Mouse (Mus musculus) adrenal gland, postnatal 25 days (tissue): ENCODE results near the gene Nop10. TPM values are rescaled to one million over a fixed set of nuclear protein-coding genes. Genes with fewer than 3 reads are reported as not detected.

Experiments used
- total RNA-seq: library from RNA; stranded (reverse); gene quantifications from 2 replicates; pipeline ENCODE4 v1.2.3, GENCODE M21; 2021

The Nop10 gene
- total RNA-seq, 1 experiment from 2014 or later, result 135 TPM

Other genes starting within 250 kb of the Nop10 start
- gene Olfr1310, start 249.2 kb upstream of the Nop10 start, total RNA-seq, result not detected in 2 replicates
- not detected in 2 replicates for gene Olfr1311, start 237.5 kb upstream of the Nop10 start, total RNA-seq
- not detected in 2 replicates for gene Olfr1312, start 211.7 kb upstream of the Nop10 start, total RNA-seq
- gene Olfr1313, start 184.1 kb upstream of the Nop10 start, total RNA-seq, result not detected in 2 replicates
- not detected in 2 replicates for gene Olfr1314, start 165.1 kb upstream of the Nop10 start, total RNA-seq
- not detected in 2 replicates for gene Olfr1315-ps1, start 146.5 kb upstream of the Nop10 start, total RNA-seq
- gene Olfr1316, start 126.9 kb upstream of the Nop10 start, total RNA-seq, result not detected in 2 replicates
- gene Olfr1317, start 121.6 kb upstream of the Nop10 start, total RNA-seq, result not detected in 2 replicates
- gene Olfr1318, start 107.7 kb upstream of the Nop10 start, total RNA-seq, result not detected in 2 replicates
- 6.0 and 10.4 TPM in 2 replicates for gene Lpcat4, start 22.5 kb upstream of the Nop10 start, total RNA-seq
- gene Nutm1, start 2.6 kb upstream of the Nop10 start, total RNA-seq, result not detected in 2 replicates
- 43.4 and 52.9 TPM in 2 replicates for gene Slc12a6, start 3.9 kb downstream of the Nop10 start, total RNA-seq
- not detected in 2 replicates for gene Gm21985, start 4.4 kb downstream of the Nop10 start, total RNA-seq
- 89.3 and 92.2 TPM in 2 replicates for gene Emc4, start 106.1 kb downstream of the Nop10 start, total RNA-seq
- 10.8 and 12.0 TPM in 2 replicates for gene Katnbl1, start 117.3 kb downstream of the Nop10 start, total RNA-seq
- gene Emc7, start 193.1 kb downstream of the Nop10 start, total RNA-seq, result 28.3 and 30.8 TPM in 2 replicates
- gene Chrm5, start 218.8 kb downstream of the Nop10 start, total RNA-seq, result not detected in 2 replicates
- 19.2 and 21.4 TPM in 2 replicates for gene Aven, start 231.0 kb downstream of the Nop10 start, total RNA-seq